Mouse (Mus musculus): ENCODE measurements around the gene D2hgdh. TPM values are rescaled to one million over a fixed set of nuclear protein-coding genes. Genes with fewer than 3 reads are reported as not detected.
"Not testable (repeated sequence)": the region's sequence is repeated elsewhere in the genome, so short reads cannot be mapped to it uniquely, and the experiment has no call there.

The D2hgdh gene
- total and polyA plus RNA-seq, 3 experiments, result 3.4 to 15.0 (median 14.7) TPM

DNA sequence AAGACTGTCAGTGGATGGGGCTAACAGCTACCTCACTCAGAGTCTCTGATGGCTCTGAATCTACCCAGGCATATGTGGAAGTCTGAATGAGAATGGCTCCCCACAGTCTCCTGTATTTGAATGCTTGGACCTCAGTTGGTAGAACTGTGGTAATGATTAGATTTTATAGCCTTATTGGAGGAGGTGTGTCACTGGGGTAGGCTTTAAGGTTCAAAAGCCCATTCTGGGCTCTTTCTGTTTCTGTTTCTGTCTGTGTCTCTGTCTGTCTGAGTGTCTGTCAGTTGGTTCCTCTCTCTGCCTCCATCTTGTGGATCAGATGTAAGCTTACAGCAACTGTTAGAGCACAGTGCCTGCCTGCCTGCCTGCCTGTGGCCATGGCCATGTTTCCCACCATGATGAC, 34.9 kb downstream of the D2hgdh start:
- ATAC-seq (ENCODE audit: extremely low read depth, insufficient number of reproducible peaks, low FRiP score, poor library complexity, severe bottlenecking) (no peak), DNase-seq (ENCODE audit: low spot score) (no peak)
- no peaks in the 10 kb centered on the region for H3K36me3 ChIP-seq (replicated peaks)
- TF ChIP-seq CTCF (IDR thresholded peaks at IDR 0.05; ENCODE audit: low read depth, low read length) (no peak), GATA1 (IDR thresholded peaks at IDR 0.05; ENCODE audit: borderline replicate concordance, low read length) (no peak), POLR2AphosphoS5 (IDR thresholded peaks at IDR 0.05; ENCODE audit: insufficient replicate concordance, low read depth, low read length) (no peak), TAL1 (conservative IDR thresholded peaks at IDR 0.05; ENCODE audit: low read depth, low read length) (no peak), GATA2 (IDR thresholded peaks at IDR 0.05; ENCODE audit: borderline replicate concordance, low read depth, low read length) (no peak)
- H3K9me3 ChIP-seq (replicated peaks), result no peaks in the 10 kb centered on the region
- no peak overlapping the region for H3K4me3 ChIP-seq (ENCODE audit: low read depth, low read length)
- H3K4me1 ChIP-seq (ENCODE audit: insufficient read depth, low read depth, low read length), result no peaks in the 10 kb centered on the region
- no peaks in the 10 kb centered on the region for H3K27me3 ChIP-seq (ENCODE audit: insufficient read depth, low read length)

- H3K27me3 ChIP-seq (ENCODE audit: insufficient read depth, low read length); H3K9me3 ChIP-seq (replicated peaks); DNase-seq (ENCODE audit: low spot score); ATAC-seq (ENCODE audit: extremely low read depth, insufficient number of reproducible peaks, low FRiP score, poor library complexity, severe bottlenecking); H3K4me3 ChIP-seq (ENCODE audit: low read depth, low read length); H3K4me1 ChIP-seq (ENCODE audit: insufficient read depth, low read depth, low read length); H3K36me3 ChIP-seq (replicated peaks): not testable (repeated sequence)
Measured at GRCm38 (mm10) chr1:93861048-93861447, 36.3 kb downstream of the D2hgdh start, which contains the start of gene Gal3st2. TSS of gene Gal3st2 (plus strand) at chr1:93861306.

- ATAC-seq (ENCODE audit: extremely low read depth, insufficient number of reproducible peaks, low FRiP score, poor library complexity, severe bottlenecking); DNase-seq (ENCODE audit: low spot score): not testable (repeated sequence)
Measured at GRCm38 (mm10) chr1:93871594-93872105, 46.9 kb downstream of the D2hgdh start.

GRCm38 (mm10) chr1:93874405-93874804, 49.7 kb downstream of the D2hgdh start:
- DNase-seq (ENCODE audit: low spot score); ATAC-seq (ENCODE audit: extremely low read depth, insufficient number of reproducible peaks, low FRiP score, poor library complexity, severe bottlenecking): not testable (repeated sequence)

More at GRCm38 (mm10) chr1:93871594-93872105, 46.9 kb downstream of the D2hgdh start:
- not testable (repeated sequence) for H3K36me3 ChIP-seq (replicated peaks); H3K4me1 ChIP-seq (ENCODE audit: insufficient read depth, low read depth, low read length); H3K27me3 ChIP-seq (ENCODE audit: insufficient read depth, low read length); H3K9me3 ChIP-seq (replicated peaks); H3K4me3 ChIP-seq (ENCODE audit: low read depth, low read length)

GRCm38 (mm10) chr1:93881778-93882177, 57.1 kb downstream of the D2hgdh start:
- not testable (repeated sequence) for H3K27me3 ChIP-seq (ENCODE audit: insufficient read depth, low read length); H3K9me3 ChIP-seq (replicated peaks); H3K4me1 ChIP-seq (ENCODE audit: insufficient read depth, low read depth, low read length); H3K4me3 ChIP-seq (ENCODE audit: low read depth, low read length); ATAC-seq (ENCODE audit: extremely low read depth, insufficient number of reproducible peaks, low FRiP score, poor library complexity, severe bottlenecking); DNase-seq (ENCODE audit: low spot score); H3K36me3 ChIP-seq (replicated peaks)

More at GRCm38 (mm10) chr1:93874405-93874804, 49.7 kb downstream of the D2hgdh start:
- not testable (repeated sequence) for H3K36me3 ChIP-seq (replicated peaks); H3K4me1 ChIP-seq (ENCODE audit: insufficient read depth, low read depth, low read length); H3K27me3 ChIP-seq (ENCODE audit: insufficient read depth, low read length); H3K4me3 ChIP-seq (ENCODE audit: low read depth, low read length); H3K9me3 ChIP-seq (replicated peaks)

DNA sequence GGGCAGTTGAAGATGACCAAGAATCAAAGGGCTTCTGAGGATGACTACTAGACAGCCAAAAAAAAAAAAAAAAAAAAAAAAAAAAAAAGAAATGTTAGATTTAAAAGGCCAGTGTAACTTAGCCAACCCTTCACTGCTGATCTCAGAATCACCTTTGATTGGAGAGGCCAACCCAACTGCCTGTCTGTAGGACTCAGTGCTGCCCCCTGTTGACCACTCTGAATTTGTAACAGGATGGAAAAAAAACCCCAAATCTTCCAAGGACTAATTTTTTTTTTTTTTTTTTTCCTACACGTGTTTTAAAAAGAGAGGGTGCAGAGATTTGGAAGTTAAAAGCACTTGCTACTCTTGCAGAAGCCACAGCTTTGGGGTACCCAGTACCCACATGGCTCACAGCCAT, 66.2 kb downstream of the D2hgdh start:
- not testable (repeated sequence) for ATAC-seq (ENCODE audit: extremely low read depth, insufficient number of reproducible peaks, low FRiP score, poor library complexity, severe bottlenecking)

DNA sequence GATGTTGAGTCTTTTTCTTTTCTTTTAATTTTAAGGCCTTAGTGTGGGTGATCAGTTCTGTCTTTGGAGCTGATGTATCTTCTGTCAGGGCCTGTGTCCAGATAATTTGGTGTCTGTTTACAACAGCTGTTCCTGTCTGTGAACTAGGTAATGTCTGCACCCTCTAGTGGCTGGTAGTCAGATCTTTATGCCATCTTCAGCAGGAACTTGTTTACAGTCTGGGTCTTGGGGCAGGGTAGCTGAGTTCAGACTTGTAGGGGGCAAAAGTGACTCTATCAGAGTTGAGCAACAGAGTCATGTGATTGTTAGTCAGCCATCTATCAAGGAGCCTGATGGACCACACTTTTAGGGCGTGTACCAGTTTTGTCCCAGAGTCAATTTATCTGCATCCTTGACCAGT, 72.7 kb downstream of the D2hgdh start:
- not testable (repeated sequence) for H3K9me3 ChIP-seq (replicated peaks); ATAC-seq (ENCODE audit: extremely low read depth, insufficient number of reproducible peaks, low FRiP score, poor library complexity, severe bottlenecking); H3K36me3 ChIP-seq (replicated peaks); DNase-seq (ENCODE audit: low spot score); H3K4me1 ChIP-seq (ENCODE audit: insufficient read depth, low read depth, low read length); H3K4me3 ChIP-seq (ENCODE audit: low read depth, low read length); H3K27me3 ChIP-seq (ENCODE audit: insufficient read depth, low read length)

More for the DNA sequence above, 66.2 kb downstream of the D2hgdh start:
- not testable (repeated sequence) for DNase-seq (ENCODE audit: low spot score); H3K4me3 ChIP-seq (ENCODE audit: low read depth, low read length); H3K4me1 ChIP-seq (ENCODE audit: insufficient read depth, low read depth, low read length); H3K9me3 ChIP-seq (replicated peaks); H3K27me3 ChIP-seq (ENCODE audit: insufficient read depth, low read length); H3K36me3 ChIP-seq (replicated peaks)

DNA sequence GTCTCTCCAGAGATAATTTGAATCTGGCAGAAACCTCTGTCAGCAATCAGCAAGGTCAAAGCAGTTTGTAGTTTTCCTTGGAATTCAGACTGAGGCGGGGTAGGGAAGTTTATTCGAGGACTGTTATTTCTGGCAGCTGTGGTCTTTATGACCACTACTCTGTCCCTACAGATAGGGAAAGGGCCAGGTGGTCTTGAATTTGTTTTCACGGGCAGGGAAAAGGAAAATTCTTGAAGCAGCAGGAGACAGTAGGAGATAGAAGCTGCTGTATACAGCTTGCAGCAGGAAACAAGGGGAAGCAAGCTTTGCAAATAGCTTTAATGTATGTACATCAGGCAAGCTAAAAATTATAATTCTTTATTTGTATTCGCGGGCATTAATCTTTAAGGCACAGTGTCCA, 76.6 kb downstream of the D2hgdh start:
- H3K4me3 ChIP-seq (ENCODE audit: low read depth, low read length); H3K4me1 ChIP-seq (ENCODE audit: insufficient read depth, low read depth, low read length); H3K36me3 ChIP-seq (replicated peaks); H3K9me3 ChIP-seq (replicated peaks); H3K27me3 ChIP-seq (ENCODE audit: insufficient read depth, low read length); DNase-seq (ENCODE audit: low spot score); ATAC-seq (ENCODE audit: extremely low read depth, insufficient number of reproducible peaks, low FRiP score, poor library complexity, severe bottlenecking): not testable (repeated sequence)

Other genes starting within 250 kb of the D2hgdh start
- gene Stk25, start 166.2 kb upstream of the D2hgdh start, total RNA-seq (2014; fragmentation: Nextera tagmentation), result 102 and 116 TPM in 2 replicates
- gene Stk25, start 166.2 kb upstream of the D2hgdh start, total RNA-seq (2017), result 64.8 and 72.8 TPM in 2 replicates
- gene Stk25, start 166.2 kb upstream of the D2hgdh start, polyA plus RNA-seq (2012), result 19.6 and 23.4 TPM in 2 replicates
- not detected in 2 replicates for gene Bok, start 139.2 kb upstream of the D2hgdh start, total RNA-seq (2014; fragmentation: Nextera tagmentation)
- gene Bok, start 139.2 kb upstream of the D2hgdh start, total RNA-seq (2017), result 0.41 TPM in 1 of 2 replicates, not detected in the other
- gene Bok, start 139.2 kb upstream of the D2hgdh start, polyA plus RNA-seq (2012), result not detected in 2 replicates
- 78.9 and 82.2 TPM in 2 replicates for gene Atg4b, start 73.4 kb upstream of the D2hgdh start, total RNA-seq (2014; fragmentation: Nextera tagmentation)
- gene Atg4b, start 73.4 kb upstream of the D2hgdh start, total RNA-seq (2017), result 82.0 and 91.0 TPM in 2 replicates
- gene Atg4b, start 73.4 kb upstream of the D2hgdh start, polyA plus RNA-seq (2012), result 4.4 and 6.9 TPM in 2 replicates
- gene Thap4, start 70.0 kb upstream of the D2hgdh start, total RNA-seq (2014; fragmentation: Nextera tagmentation), result 30.3 and 39.4 TPM in 2 replicates
- gene Thap4, start 70.0 kb upstream of the D2hgdh start, total RNA-seq (2017), result 27.9 and 31.2 TPM in 2 replicates
- gene Thap4, start 70.0 kb upstream of the D2hgdh start, polyA plus RNA-seq (2012), result 60.1 and 71.1 TPM in 2 replicates
- gene Dtymk, start 23.0 kb upstream of the D2hgdh start, total RNA-seq (2014; fragmentation: Nextera tagmentation), result 291 and 319 TPM in 2 replicates
- 414 and 485 TPM in 2 replicates for gene Dtymk, start 23.0 kb upstream of the D2hgdh start, total RNA-seq (2017)
- 129 and 148 TPM in 2 replicates for gene Dtymk, start 23.0 kb upstream of the D2hgdh start, polyA plus RNA-seq (2012)
- gene Ing5, start 20.9 kb upstream of the D2hgdh start, total RNA-seq (2014; fragmentation: Nextera tagmentation), result 21.4 and 43.3 TPM in 2 replicates
- 32.0 and 41.4 TPM in 2 replicates for gene Ing5, start 20.9 kb upstream of the D2hgdh start, total RNA-seq (2017)
- 1.6 and 3.4 TPM in 2 replicates for gene Ing5, start 20.9 kb upstream of the D2hgdh start, polyA plus RNA-seq (2012)
- not detected in 2 replicates for gene Gal3st2, start 36.4 kb downstream of the D2hgdh start, total RNA-seq (2014; fragmentation: Nextera tagmentation)
- not detected in 2 replicates for gene Gal3st2, start 36.4 kb downstream of the D2hgdh start, total RNA-seq (2017)
- gene Gal3st2, start 36.4 kb downstream of the D2hgdh start, polyA plus RNA-seq (2012), result not detected in 2 replicates
- gene Gal3st2b, start 93.4 kb downstream of the D2hgdh start, total RNA-seq (2014; fragmentation: Nextera tagmentation), result 1.1 TPM in 1 of 2 replicates, not detected in the other
- 0.22 TPM in 1 of 2 replicates, not detected in the other for gene Gal3st2b, start 93.4 kb downstream of the D2hgdh start, total RNA-seq (2017)
- gene Gal3st2b, start 93.4 kb downstream of the D2hgdh start, polyA plus RNA-seq (2012), result not detected in 2 replicates
- 0.39 TPM in 1 of 2 replicates, not detected in the other for gene Gal3st2c, start 165.6 kb downstream of the D2hgdh start, total RNA-seq (2014; fragmentation: Nextera tagmentation)
- gene Gal3st2c, start 165.6 kb downstream of the D2hgdh start, total RNA-seq (2017), result 0.11 and 0.12 TPM in 2 replicates
- not detected in 2 replicates for gene Gal3st2c, start 165.6 kb downstream of the D2hgdh start, polyA plus RNA-seq (2012)
- gene Neu4, start 195.5 kb downstream of the D2hgdh start, total RNA-seq (2014; fragmentation: Nextera tagmentation), result not detected in 2 replicates
- gene Neu4, start 195.5 kb downstream of the D2hgdh start, total RNA-seq (2017), result 0.17 and 0.22 TPM in 2 replicates
- not detected in 2 replicates for gene Neu4, start 195.5 kb downstream of the D2hgdh start, polyA plus RNA-seq (2012)
- gene Pdcd1, start 227.6 kb downstream of the D2hgdh start, total RNA-seq (2014; fragmentation: Nextera tagmentation), result 5.7 and 11.7 TPM in 2 replicates
- 0.05 TPM in 1 of 2 replicates, not detected in the other for gene Pdcd1, start 227.6 kb downstream of the D2hgdh start, total RNA-seq (2017)
- gene Pdcd1, start 227.6 kb downstream of the D2hgdh start, polyA plus RNA-seq (2012), result 0.80 and 0.93 TPM in 2 replicates

Measured in G1E (cell line).